Mouse (Mus musculus) lung, postnatal 36 days (tissue): ENCODE results near the gene Cacnb1.
A peak's percentile ranks its signal among the peaks of the same experiment; 100 is the strongest.

Experiments used
- DNase-seq: peaks from one replicate; pipeline ENCODE4 v3.0.0; 2022; ENCODE audit warnings: mixed read lengths

Gene Cacnb1

DNA sequence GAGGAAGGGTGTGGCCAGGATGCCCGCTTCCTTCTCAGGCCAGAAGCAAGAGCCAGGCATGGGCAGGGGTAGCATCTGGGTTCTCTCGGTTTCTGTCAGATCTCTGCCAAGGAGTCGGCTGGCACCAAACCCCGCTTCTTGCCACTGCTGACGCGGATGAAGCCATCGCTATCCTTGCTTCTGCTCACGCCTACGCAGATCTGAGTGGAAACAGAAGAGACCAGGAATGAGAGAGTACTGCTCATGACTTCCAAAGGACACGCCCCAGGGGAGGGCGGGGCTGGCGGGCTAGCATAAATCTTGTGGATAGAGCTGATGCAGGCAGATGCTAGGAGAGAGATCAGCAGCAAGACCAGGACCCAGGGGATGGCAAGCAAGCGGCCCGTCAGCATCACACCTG, 15.0 kb upstream of the Cacnb1 start:
- DNase-seq: peak; percentile 44

DNA sequence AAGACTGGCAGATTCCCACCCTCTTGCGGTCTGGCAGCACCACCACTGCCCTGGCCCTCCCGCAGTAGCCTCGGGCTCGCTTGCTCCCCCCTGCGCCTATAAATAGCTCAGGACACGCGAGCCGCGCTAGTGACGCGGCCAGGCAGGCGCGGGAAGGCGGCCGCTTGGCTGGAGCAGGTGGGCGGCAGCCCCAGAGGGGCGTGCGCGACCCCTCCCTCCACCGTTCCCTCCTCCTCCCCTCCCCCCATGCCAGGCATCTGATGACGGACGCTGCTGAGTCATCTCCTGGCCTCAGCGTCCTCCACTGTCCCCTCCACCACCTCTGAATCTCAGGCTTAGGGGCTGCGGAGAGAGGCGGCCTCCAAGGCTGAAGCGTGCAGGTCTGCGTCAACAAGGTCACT, 13.1 kb upstream of the Cacnb1 start:
- peak; percentile 21 for DNase-seq

- no peak for DNase-seq
Observed at GRCm38 (mm10) chr11:98034840-98035239, 12.0 kb upstream of the Cacnb1 start.

GRCm38 (mm10) chr11:98034061-98034460, 11.2 kb upstream of the Cacnb1 start:
- no peak for DNase-seq

- peak; percentile 87 for DNase-seq
Observed at GRCm38 (mm10) chr11:98031443-98031770, 8.6 kb upstream of the Cacnb1 start.

DNA sequence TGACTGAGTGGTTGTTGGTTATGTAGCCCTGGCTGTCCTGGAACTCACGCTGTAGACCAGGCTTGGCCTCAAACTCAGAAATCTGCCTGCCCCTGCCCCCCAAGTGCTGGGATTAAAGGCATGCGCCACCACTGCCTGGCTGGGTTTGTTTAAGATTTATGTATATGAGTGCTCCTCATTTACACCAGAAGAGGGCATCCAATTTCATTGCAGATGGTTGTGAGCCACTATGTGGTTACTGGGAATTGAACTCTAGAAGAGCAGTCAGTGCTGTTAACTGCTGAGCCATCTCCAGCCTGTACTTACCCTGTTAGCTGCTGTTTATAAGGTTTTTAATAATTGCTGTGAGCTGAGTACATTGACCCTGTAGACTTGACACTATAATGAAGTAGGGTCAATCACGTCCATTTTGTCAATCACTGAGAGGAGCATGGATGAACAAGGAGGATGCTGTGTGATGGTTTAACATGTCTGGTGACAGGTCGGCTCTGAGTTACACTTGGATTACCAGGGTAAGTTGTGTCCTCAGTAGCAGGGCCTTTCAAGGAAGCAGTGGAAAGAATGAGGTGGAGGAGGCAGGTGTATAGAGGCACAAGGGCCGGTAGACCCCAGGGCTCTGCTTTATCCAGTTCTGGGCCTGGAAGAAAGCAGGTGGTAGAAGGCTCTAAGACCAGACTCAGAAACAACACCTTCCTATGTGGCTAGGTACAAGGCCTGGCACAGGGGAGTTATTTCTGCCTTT, 8.0 kb upstream of the Cacnb1 start:
- no peak for DNase-seq

- DNase-seq: no peak
Observed at GRCm38 (mm10) chr11:98027785-98028184, 5.0 kb upstream of the Cacnb1 start.

GRCm38 (mm10) chr11:98027297-98027688, 4.5 kb upstream of the Cacnb1 start:
- no peak for DNase-seq

DNA sequence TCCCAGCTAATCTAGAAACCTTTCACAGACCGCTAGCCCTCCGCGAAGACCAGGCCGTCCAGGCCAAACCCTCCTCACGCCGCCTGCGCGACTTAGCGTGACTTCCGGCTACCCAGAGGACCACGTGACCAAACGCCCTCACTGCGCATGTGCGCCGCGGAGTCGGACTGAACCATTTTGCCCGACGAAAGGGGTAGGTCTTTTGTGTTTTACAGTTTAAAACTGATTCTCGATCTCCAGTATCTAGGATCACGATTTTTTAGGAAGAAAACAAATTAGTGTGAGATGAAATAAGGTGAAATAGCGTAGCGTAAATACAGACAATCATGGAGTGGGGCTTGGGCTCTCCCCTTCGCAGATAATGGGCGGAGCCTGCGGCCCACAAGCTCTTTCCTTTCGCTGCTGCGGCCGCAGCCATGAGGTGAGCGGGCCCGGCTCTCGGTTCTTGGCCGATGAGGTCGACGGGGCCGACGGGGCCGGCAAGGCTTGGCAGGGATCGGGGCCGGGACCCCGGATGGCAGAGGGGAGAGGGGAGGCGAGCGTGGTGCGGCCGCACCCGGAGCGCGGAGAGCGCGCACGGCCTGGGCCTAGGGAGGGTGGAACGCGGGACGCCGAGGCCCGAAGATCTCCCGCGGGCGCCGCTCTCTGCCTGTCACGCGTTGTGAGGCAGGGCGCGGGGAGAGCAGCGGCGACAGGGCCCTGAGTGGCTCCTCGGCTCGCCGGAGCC, 3.9 kb upstream of the Cacnb1 start, which contains the start of gene Rpl19:
Gene Rpl19 (plus strand): TSS at position 141 of the 727 bp plus-strand sequence.
- DNase-seq: peak; percentile 93

- no peak for DNase-seq
Observed at GRCm38 (mm10) chr11:98026248-98026569, 3.4 kb upstream of the Cacnb1 start.

GRCm38 (mm10) chr11:98024516-98024915, 1.7 kb upstream of the Cacnb1 start:
- DNase-seq: no peak

DNA sequence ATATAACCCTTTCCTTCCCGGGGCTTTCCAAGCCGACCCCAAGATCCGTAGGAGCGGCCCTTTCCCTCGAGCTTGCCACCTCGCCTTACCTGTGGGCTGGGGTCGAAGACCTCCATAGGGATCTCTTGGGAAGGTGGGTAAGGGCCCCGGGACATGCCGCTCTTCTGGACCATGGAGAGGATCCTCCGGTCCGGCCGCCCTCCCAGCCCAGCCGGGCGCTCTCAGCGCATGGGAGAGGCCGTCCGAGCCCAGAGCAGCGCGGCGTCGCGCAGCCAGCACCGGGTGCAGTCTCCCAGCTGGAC, 630 bp downstream of the Cacnb1 start:
- no peak for DNase-seq

- DNase-seq: no peak
Observed at GRCm38 (mm10) chr11:98021565-98022252, 1.1 kb downstream of the Cacnb1 start.

- DNase-seq: no peak
Observed at GRCm38 (mm10) chr11:98021118-98021517, 1.7 kb downstream of the Cacnb1 start.

DNA sequence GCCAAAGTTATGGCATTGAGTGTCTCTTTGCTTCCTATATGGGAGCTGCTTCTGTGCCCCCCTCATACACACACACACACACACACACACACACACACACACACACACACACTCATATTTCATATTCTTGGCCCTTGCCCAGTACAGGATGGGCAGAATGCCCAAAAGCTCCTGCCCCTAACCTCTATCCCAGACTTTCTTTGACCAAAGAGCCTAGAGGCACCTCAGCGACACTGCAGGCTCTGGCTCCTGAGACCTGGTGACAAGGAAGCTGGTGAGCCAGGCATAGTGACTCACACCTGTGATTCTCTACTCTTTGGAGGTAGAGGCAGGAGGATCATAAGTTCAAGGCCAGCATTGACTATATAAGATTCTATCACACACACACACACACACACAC, 2.1 kb downstream of the Cacnb1 start:
- DNase-seq: no peak

DNA sequence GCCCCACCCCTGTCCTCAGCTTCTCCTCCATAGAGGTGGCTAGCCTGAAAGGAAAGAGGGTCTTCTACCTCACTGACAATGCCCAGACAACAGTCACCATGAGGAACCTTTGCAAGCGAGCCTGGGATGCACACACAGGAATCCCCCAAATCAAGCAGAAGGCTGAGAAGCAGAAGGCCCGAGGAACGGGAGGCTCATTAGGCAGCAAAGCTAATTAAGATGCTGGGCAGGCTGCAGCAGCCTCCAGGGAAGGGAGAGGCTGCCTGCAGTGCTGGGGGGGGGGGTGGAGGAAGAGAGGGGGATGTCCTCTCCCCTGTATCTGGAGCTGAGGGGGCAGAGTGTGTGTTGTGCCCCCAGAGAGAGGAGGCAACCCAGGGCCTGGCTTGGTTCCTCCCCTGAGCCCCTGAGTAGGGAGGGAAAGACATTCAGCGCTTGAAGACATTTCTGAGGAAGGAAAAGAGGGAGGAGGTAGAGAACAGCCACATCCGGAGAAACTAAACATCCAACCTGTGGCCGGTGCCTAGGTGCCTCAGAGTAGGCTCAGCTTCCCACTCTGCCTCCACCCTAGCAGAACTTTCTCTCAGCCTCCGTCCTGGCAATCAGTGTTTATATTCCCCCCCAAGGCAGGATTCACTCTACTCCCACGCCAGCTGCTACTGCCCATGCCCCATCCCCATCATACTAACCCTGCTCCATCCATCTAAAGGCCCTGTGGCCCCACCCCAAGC, 2.8 kb downstream of the Cacnb1 start:
- no peak for DNase-seq

DNA sequence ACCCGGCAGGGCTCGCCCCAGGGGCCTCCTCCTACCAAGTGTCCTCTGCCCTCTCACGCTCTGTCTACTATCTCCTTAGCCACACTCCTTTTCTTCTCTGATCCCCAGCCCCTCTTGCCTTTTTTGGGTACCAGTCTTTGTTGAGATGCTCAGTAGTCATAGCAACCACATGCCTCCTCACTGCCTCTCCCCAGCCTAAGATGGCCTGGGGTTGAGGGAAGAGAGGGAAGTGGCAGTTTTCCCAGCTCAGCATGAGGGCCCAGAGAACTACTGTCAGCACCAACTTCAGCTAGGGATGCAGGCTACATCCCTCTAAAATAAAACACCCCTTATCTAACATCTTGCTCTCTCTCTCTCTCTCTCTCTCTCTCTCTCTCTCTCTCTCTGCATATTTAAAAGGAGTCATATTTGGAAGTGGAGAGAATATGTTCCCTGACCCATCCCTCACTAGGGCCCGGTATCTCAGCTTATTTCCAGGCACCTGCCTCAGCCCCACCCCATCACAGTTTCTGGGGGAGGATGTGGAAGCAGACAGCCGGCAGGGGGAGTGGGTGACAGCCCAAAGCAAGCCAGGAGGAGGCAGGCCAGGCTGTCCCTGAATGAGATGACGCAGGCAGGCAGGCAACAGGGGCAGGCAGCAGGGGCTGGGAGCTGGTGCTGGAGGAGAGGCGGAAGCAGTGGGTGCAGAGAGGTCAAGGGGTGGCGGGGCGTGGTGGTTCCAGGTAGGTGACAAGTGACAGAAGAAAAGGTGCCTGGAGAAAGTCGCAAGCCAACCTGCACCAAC, 3.8 kb downstream of the Cacnb1 start:
- DNase-seq: peak; percentile 58

DNA sequence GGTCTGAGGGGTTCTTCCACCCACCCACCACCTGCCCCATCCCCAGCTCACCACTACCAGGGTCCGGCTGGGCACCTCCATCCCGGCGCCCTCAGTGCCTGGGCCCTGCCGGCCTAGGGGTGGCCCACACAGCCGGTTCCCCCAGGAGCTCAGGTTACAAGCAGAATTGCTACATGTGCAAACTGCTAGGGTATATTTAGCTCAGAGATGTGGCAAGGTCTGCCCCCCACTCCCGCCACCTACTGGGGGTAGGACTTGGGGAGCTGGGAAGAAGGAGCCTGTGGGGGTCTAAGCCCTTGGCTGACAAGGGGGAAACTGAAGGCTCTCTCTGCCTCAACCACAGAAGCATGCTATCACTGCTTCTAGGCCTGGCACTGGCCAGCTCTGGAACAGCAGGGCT, 4.6 kb downstream of the Cacnb1 start:
- peak; percentile 22 for DNase-seq

DNA sequence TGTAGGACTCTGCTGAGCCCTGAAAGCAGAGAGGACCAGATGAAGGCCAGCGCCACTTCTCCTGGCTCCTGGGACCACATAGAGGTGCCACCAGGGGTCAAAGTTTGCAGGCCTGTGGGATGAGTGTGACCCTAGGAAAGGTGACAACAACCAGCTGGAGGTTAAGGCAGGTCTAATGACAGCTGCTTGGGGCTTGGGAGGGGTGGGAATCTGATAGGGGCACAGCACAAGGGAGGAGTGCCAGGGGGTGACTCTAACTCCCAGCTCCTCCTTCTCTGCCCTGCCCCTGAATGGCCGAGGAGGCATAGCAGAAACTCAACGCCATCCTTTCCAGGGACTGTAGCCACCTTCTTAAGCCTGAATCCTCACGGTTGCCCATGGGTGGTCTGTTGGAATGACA, 6.0 kb downstream of the Cacnb1 start:
- no peak for DNase-seq

DNA sequence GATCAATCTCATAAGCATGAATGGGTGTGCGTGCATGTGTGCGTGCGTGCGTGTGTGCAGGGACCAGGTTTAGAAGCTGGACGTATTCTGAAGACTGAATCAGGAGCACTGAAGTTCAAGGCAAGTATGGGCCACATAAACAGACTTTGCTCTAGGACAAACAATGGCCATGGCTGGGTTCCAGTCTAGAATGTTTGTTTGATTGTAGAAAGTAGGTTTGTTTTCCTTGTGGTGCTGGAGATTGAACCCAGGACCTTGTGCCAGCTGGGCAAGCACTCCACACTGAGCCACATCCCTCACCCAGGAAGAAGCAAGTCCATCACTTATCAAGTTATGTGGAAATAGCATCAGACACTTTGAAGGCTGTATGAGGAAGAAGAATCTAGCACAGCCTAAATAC, 6.7 kb downstream of the Cacnb1 start:
- peak; percentile 48 for DNase-seq

DNA sequence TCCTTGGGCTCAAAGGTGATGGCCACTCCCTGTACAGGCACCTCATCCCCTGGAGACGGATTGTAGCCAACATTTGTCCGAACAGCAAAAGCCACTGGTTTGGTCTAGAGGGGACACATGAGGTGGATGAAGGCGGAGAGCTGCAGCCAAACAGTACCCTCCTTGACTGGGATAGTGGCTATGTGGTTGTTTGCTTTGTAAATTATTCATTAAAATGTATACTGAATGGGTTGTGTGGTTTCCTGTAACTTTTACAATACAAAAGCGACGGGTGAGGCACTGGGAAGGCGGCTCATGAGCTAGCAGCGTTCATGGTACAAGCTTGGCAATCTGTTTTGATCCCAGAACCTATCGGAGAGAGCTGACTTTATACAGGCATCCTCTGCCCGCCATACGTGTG, 10.0 kb downstream of the Cacnb1 start:
- no peak for DNase-seq

DNA sequence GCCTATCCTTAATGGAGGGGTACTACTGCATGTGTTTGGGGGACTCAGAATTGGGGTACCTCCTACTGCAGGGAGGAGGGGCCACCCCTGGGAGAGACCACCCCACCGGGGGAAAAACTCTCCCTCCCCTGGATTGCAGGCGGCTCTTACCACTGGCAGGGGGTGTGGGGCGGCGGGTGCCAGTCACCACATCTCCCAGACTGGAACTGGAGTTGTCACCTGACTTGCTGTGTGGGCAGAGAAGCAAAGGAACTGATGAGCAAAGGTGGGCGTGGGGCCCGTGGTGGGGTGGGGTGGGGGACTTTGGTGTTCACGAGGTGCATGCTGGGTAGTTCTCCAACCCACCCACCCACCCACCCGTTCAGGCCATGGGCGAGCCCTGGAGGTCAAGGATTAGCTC, 11.1 kb downstream of the Cacnb1 start:
- DNase-seq: no peak

GRCm38 (mm10) chr11:98008087-98008486, 14.7 kb downstream of the Cacnb1 start:
- peak; percentile 36 for DNase-seq
